Mouse (Mus musculus): Measurements from ENCODE around the gene Aip. TPM values are rescaled to one million over a fixed set of nuclear protein-coding genes. Genes with fewer than 3 reads are reported as not detected.

Gene Aip
- polyA plus RNA-seq, 2 experiments from 2014 or later = 171 to 215 TPM

Other genes with a start within 250 kb of the Aip start
- 10 to 100 TPM; 36.2 to 70.0 TPM for gene Tcirg1, start 218.7 kb downstream of the Aip start, polyA plus RNA-seq (2017; shearing (Covaris generic))
- gene Ndufs8, start 213.1 kb downstream of the Aip start, polyA plus RNA-seq (2017; shearing (Covaris generic)) = 100 to 1,000 TPM; 262 to 298 TPM
- under 1 TPM in 1 of 2 experiments, not detected in 1; 0.83 TPM for gene Aldh3b1, start 196.1 kb downstream of the Aip start, polyA plus RNA-seq (2017; shearing (Covaris generic))
- gene Unc93b1, start 190.7 kb downstream of the Aip start, polyA plus RNA-seq (2017; shearing (Covaris generic)) = 10 to 100 TPM; 17.1 to 21.8 TPM
- gene Aldh3b3, start 167.2 kb downstream of the Aip start, polyA plus RNA-seq (2017; shearing (Covaris generic)) = not detected
- gene Aldh3b2, start 153.5 kb downstream of the Aip start, polyA plus RNA-seq (2017; shearing (Covaris generic)) = not detected
- 1 to 10 TPM; 1.2 to 1.6 TPM for gene Acy3, start 139.3 kb downstream of the Aip start, polyA plus RNA-seq (2017; shearing (Covaris generic))
- gene Tbx10, start 133.1 kb downstream of the Aip start, polyA plus RNA-seq (2017; shearing (Covaris generic)) = not detected
- gene Nudt8, start 125.3 kb downstream of the Aip start, polyA plus RNA-seq (2017; shearing (Covaris generic)) = 10 to 100 TPM; 17.3 to 17.8 TPM
- gene Gm49405, start 125.2 kb downstream of the Aip start, polyA plus RNA-seq (2017; shearing (Covaris generic)) = under 1 TPM; 0.19 to 0.42 TPM
- gene Doc2g, start 122.5 kb downstream of the Aip start, polyA plus RNA-seq (2017; shearing (Covaris generic)) = 1 to 10 TPM in 1 of 2 experiments, under 1 TPM in 1; 0.45 to 1.5 TPM
- gene Ndufv1, start 113.1 kb downstream of the Aip start, polyA plus RNA-seq (2017; shearing (Covaris generic)) = 100 to 1,000 TPM; 129 to 134 TPM
- gene Gstp1, start 87.9 kb downstream of the Aip start, polyA plus RNA-seq (2017; shearing (Covaris generic)) = 100 to 1,000 TPM; 481 to 485 TPM
- gene Gstp2, start 79.8 kb downstream of the Aip start, polyA plus RNA-seq (2017; shearing (Covaris generic)) = 10 to 100 TPM; 11.1 to 23.5 TPM
- gene Gstp3, start 66.3 kb downstream of the Aip start, polyA plus RNA-seq (2017; shearing (Covaris generic)) = 100 to 1,000 TPM; 202 to 218 TPM
- gene Cabp2, start 44.3 kb downstream of the Aip start, polyA plus RNA-seq (2017; shearing (Covaris generic)) = not detected
- 100 to 1,000 TPM; 372 to 419 TPM for gene Cdk2ap2, start 28.7 kb downstream of the Aip start, polyA plus RNA-seq (2017; shearing (Covaris generic))
- 10 to 100 TPM; 89.9 to 91.4 TPM for gene Pitpnm1, start 25.9 kb downstream of the Aip start, polyA plus RNA-seq (2017; shearing (Covaris generic))
- gene Gpr152, start 13.9 kb upstream of the Aip start, polyA plus RNA-seq (2017; shearing (Covaris generic)) = not detected
- 1 to 10 TPM; 1.1 to 1.4 TPM for gene Cabp4, start 18.2 kb upstream of the Aip start, polyA plus RNA-seq (2017; shearing (Covaris generic))
- 100 to 1,000 TPM; 212 to 255 TPM for gene Coro1b, start 22.8 kb upstream of the Aip start, polyA plus RNA-seq (2017; shearing (Covaris generic))
- gene Ptprcap, start 27.7 kb upstream of the Aip start, polyA plus RNA-seq (2017; shearing (Covaris generic)) = 1,000 to 10,000 TPM; 1,013 to 1,027 TPM
- gene Rps6kb2, start 37.5 kb upstream of the Aip start, polyA plus RNA-seq (2017; shearing (Covaris generic)) = 10 to 100 TPM; 21.9 to 25.0 TPM
- gene Carns1, start 49.6 kb upstream of the Aip start, polyA plus RNA-seq (2017; shearing (Covaris generic)) = 1 to 10 TPM; 6.1 to 7.2 TPM
- 100 to 1,000 TPM; 548 to 733 TPM for gene Tbc1d10c, start 65.4 kb upstream of the Aip start, polyA plus RNA-seq (2017; shearing (Covaris generic))
- 1,000 to 10,000 TPM in 1 of 2 experiments, 100 to 1,000 TPM in 1; 945 to 1,075 TPM for gene Ppp1ca, start 66.2 kb upstream of the Aip start, polyA plus RNA-seq (2017; shearing (Covaris generic))
- 10 to 100 TPM; 37.7 to 40.3 TPM for gene Rad9a, start 75.8 kb upstream of the Aip start, polyA plus RNA-seq (2017; shearing (Covaris generic))
- 10 to 100 TPM; 19.7 to 29.7 TPM for gene Clcf1, start 88.4 kb upstream of the Aip start, polyA plus RNA-seq (2017; shearing (Covaris generic))
- gene AC109138.7, start 88.5 kb upstream of the Aip start, polyA plus RNA-seq (2017; shearing (Covaris generic)) = not detected
- gene Pold4, start 106.0 kb upstream of the Aip start, polyA plus RNA-seq (2017; shearing (Covaris generic)) = 100 to 1,000 TPM; 117 to 151 TPM
- gene Ssh3, start 143.3 kb upstream of the Aip start, polyA plus RNA-seq (2017; shearing (Covaris generic)) = 10 to 100 TPM in 1 of 2 experiments, 1 to 10 TPM in 1; 8.8 to 11.4 TPM
- 1 to 10 TPM; 1.5 to 2.1 TPM for gene Ankrd13d, start 157.3 kb upstream of the Aip start, polyA plus RNA-seq (2017; shearing (Covaris generic))
- gene Grk2, start 180.4 kb upstream of the Aip start, polyA plus RNA-seq (2017; shearing (Covaris generic)) = 100 to 1,000 TPM in 1 of 2 experiments, 10 to 100 TPM in 1; 83.4 to 101 TPM